Mouse (Mus musculus) gastrocnemius, adult 2 months (tissue): Measurements from ENCODE around the gene Ly6g5c. TPM values are rescaled to one million over a fixed set of nuclear protein-coding genes. Genes with fewer than 3 reads are reported as not detected.

Experiments used
- DNase-seq: peaks from one replicate; pipeline ENCODE4 v3.0.0; 2022
- H3K27ac ChIP-seq: fragments of 200-600 bp; 2 replicates; pipeline ENCODE4 v1.8.1; 2022; ENCODE audit warnings: mild to moderate bottlenecking
- H3K4me3 ChIP-seq: fragments of 200-600 bp; 2 replicates; pipeline ENCODE4 v1.8.1; 2022; ENCODE audit warnings: mild to moderate bottlenecking, moderate library complexity
- CTCF ChIP-seq: fragments of 200-600 bp; IDR thresholded peaks from 2 replicates; pipeline ENCODE4 v1.8.1; 2022; ENCODE audit warnings: antibody characterized with exemption, mild to moderate bottlenecking, moderate library complexity
- intact Hi-C: fragments of 180-260 bp; cut with DNase I; formaldehyde crosslinking; loops from one replicate; pipeline ENCODE4 v1.15.1; 2025
- total RNA-seq, 2 experiments: library from RNA; stranded (reverse); gene quantifications; 2 replicates each; pipeline ENCODE4 v1.2.3; 2021

Gene Ly6g5c
- total RNA-seq, 2 experiments from 2014 or later, result not detected

DNA sequence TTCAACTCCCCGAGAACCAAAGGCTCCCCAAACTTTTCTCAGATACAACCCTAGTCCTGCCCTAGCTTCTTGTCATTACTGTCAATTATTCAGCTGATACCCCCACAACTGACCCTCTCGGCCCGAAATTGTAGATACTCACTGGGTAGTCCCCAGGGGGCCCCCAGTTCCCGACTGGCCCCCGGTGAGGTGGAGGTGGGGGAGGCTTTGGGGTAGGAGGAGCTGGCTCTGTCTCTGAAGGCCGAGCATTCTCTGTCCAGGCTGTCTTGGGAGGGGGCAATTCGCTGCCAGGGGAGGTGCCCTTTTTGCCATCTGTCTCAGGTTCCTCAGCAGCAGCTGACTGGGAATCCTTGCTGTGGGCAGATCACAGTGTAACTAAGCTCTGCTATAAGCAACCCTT is 51.6 kb downstream of the Ly6g5c start:
- no peak overlapping the region for H3K27ac ChIP-seq
- no peak for DNase-seq
- H3K4me3 ChIP-seq, result no peak overlapping the region
- TF ChIP-seq CTCF, result no peak
- intact Hi-C loops, result no loop called here

DNA sequence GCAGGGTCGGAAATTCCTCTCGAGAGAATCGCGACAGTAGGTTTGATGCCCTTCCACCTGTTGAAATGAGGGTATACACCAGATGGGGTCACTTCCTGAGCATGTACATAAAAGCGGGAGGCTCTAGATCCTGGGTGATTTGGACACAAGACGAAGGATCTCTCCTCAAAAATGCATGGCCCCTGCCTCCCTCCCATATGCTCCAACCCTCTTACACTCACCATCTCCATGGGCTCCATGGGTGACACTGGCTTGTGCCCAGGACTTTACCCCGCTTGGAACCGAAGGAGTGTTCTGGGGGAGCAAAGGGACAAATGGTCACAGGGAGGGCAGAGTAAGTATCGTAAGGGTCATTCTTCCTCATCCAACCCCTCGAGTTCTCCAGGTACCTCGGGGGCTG is 53.3 kb downstream of the Ly6g5c start:
- no peak for DNase-seq
- Histone ChIP-seq H3K4me3 (no peak overlapping the region), H3K27ac (no peak overlapping the region)
- TF ChIP-seq CTCF, result no peak
- intact Hi-C loops, result no loop called here

Other genes with a start within 250 kb of the Ly6g5c start
- gene Cfb, start 245.8 kb upstream of the Ly6g5c start, total RNA-seq, result 1 to 10 TPM; 1.9 to 2.0 TPM
- gene Zbtb12, start 228.8 kb upstream of the Ly6g5c start, total RNA-seq, result 1 to 10 TPM; 5.2 to 8.3 TPM
- gene Gm20547, start 226.2 kb upstream of the Ly6g5c start, total RNA-seq, result not detected
- 1 to 10 TPM; 1.3 to 3.4 TPM for gene C2, start 210.0 kb upstream of the Ly6g5c start, total RNA-seq
- 10 to 100 TPM; 28.0 to 29.6 TPM for gene Ehmt2, start 209.8 kb upstream of the Ly6g5c start, total RNA-seq
- not detected for gene Slc44a4, start 193.8 kb upstream of the Ly6g5c start, total RNA-seq
- gene Neu1, start 177.0 kb upstream of the Ly6g5c start, total RNA-seq, result 10 to 100 TPM; 10.5 to 12.0 TPM
- 10 to 100 TPM in 1 of 2 experiments, 1 to 10 TPM in 1; 3.9 to 13.0 TPM for gene Hspa1b, start 149.0 kb upstream of the Ly6g5c start, total RNA-seq
- gene Gm20481, start 138.4 kb upstream of the Ly6g5c start, total RNA-seq, result not detected
- gene Hspa1a, start 136.1 kb upstream of the Ly6g5c start, total RNA-seq, result 10 to 100 TPM in 1 of 2 experiments, 1 to 10 TPM in 1; 6.8 to 14.1 TPM
- 10 to 100 TPM; 14.9 to 31.2 TPM for gene Hspa1l, start 135.6 kb upstream of the Ly6g5c start, total RNA-seq
- gene Lsm2, start 126.4 kb upstream of the Ly6g5c start, total RNA-seq, result 10 to 100 TPM; 15.2 to 17.0 TPM
- 10 to 100 TPM; 31.0 to 35.2 TPM for gene Vars, start 107.3 kb upstream of the Ly6g5c start, total RNA-seq
- 10 to 100 TPM in 1 of 2 experiments, 1 to 10 TPM in 1; 7.8 to 14.4 TPM for gene Vwa7, start 91.7 kb upstream of the Ly6g5c start, total RNA-seq
- not detected for gene Sapcd1, start 80.3 kb upstream of the Ly6g5c start, total RNA-seq
- gene Msh5, start 61.5 kb upstream of the Ly6g5c start, total RNA-seq, result not detected
- 10 to 100 TPM in 1 of 2 experiments, 1 to 10 TPM in 1; 7.2 to 11.3 TPM for gene Clic1, start 58.3 kb upstream of the Ly6g5c start, total RNA-seq
- gene Ddah2, start 49.2 kb upstream of the Ly6g5c start, total RNA-seq, result 1 to 10 TPM; 6.9 to 9.3 TPM
- gene Ly6g6c, start 42.9 kb upstream of the Ly6g5c start, total RNA-seq, result not detected
- not detected for gene Mpig6b, start 42.1 kb upstream of the Ly6g5c start, total RNA-seq
- not detected for gene Ly6g6e, start 31.4 kb upstream of the Ly6g5c start, total RNA-seq
- gene Ly6g6d, start 30.2 kb upstream of the Ly6g5c start, total RNA-seq, result 1 to 10 TPM in 1 of 2 experiments, under 1 TPM in 1; 0.50 to 1.9 TPM
- not detected for gene Ly6g6f, start 22.7 kb upstream of the Ly6g5c start, total RNA-seq
- gene Abhd16a, start 19.0 kb upstream of the Ly6g5c start, total RNA-seq, result 10 to 100 TPM; 74.2 to 99.7 TPM
- gene Ly6g5b, start 7.1 kb downstream of the Ly6g5c start, total RNA-seq, result under 1 TPM in 1 of 2 experiments, not detected in 1; 0.36 TPM
- gene Gpank1, start 13.2 kb downstream of the Ly6g5c start, total RNA-seq, result 1 to 10 TPM; 8.5 to 8.7 TPM
- gene Csnk2b, start 13.8 kb downstream of the Ly6g5c start, total RNA-seq, result 100 to 1,000 TPM; 186 to 187 TPM
- gene D17H6S53E, start 18.1 kb downstream of the Ly6g5c start, total RNA-seq, result 10 to 100 TPM; 13.6 to 24.6 TPM
- gene Apom, start 23.8 kb downstream of the Ly6g5c start, total RNA-seq, result not detected
- gene Bag6, start 26.9 kb downstream of the Ly6g5c start, total RNA-seq, result 100 to 1,000 TPM; 233 to 244 TPM
- gene Prrc2a, start 56.6 kb downstream of the Ly6g5c start, total RNA-seq, result 100 to 1,000 TPM in 1 of 2 experiments, 10 to 100 TPM in 1; 98.7 to 120 TPM
- under 1 TPM in 1 of 2 experiments, not detected in 1; 0.75 TPM for gene Aif1, start 67.8 kb downstream of the Ly6g5c start, total RNA-seq
- 1 to 10 TPM in 1 of 2 experiments, under 1 TPM in 1; 0.67 to 1.2 TPM for gene Lst1, start 80.2 kb downstream of the Ly6g5c start, total RNA-seq
- gene Ltb, start 86.2 kb downstream of the Ly6g5c start, total RNA-seq, result not detected
- gene Tnf, start 93.7 kb downstream of the Ly6g5c start, total RNA-seq, result not detected
- under 1 TPM in 1 of 2 experiments, not detected in 1; 0.41 TPM for gene Lta, start 97.1 kb downstream of the Ly6g5c start, total RNA-seq
- not detected for gene Gm16181, start 112.6 kb downstream of the Ly6g5c start, total RNA-seq
- gene Atp6v1g2, start 125.4 kb downstream of the Ly6g5c start, total RNA-seq, result 1 to 10 TPM; 1.9 to 2.0 TPM
- 1 to 10 TPM; 7.0 to 7.8 TPM for gene Nfkbil1, start 127.5 kb downstream of the Ly6g5c start, total RNA-seq
- gene Ddx39b, start 133.5 kb downstream of the Ly6g5c start, total RNA-seq, result 10 to 100 TPM; 83.8 to 94.7 TPM
- gene H2-D1, start 154.5 kb downstream of the Ly6g5c start, total RNA-seq, result 10 to 100 TPM; 30.4 to 38.5 TPM
- gene H2-Q1, start 212.1 kb downstream of the Ly6g5c start, total RNA-seq, result under 1 TPM; 0.25 to 0.36 TPM
- under 1 TPM; 0.17 to 0.20 TPM for gene H2-Q2, start 234.0 kb downstream of the Ly6g5c start, total RNA-seq